Mouse (Mus musculus): ENCODE results near the gene Atp2a1.

The Atp2a1 gene

GRCm38 (mm10) chr7:126399548-126399947 is 63.4 kb downstream of the Atp2a1 start:
- peak; percentile 98 for DNase-seq

GRCm38 (mm10) chr7:126397822-126398221 is 65.1 kb downstream of the Atp2a1 start:
- no peak for DNase-seq

DNA sequence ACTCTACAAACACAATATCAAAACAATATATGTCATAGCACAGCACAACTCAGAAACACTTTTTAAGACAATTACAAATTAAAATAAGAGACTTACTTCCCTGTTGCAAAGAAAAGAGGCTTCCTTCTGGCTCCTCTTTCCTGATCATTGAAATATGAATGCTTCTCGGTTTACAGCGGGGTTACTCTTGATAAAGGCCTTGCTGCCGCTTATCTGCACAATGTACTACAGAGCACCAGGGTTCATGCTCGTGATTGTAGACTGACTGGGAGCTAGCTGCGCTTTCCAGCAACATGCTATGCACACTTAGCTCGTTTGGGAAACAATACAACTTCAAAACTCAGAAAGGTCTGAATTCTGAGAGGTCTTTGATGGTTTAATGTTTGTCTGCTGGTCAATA is 65.7 kb downstream of the Atp2a1 start:
- no peak for DNase-seq

DNA sequence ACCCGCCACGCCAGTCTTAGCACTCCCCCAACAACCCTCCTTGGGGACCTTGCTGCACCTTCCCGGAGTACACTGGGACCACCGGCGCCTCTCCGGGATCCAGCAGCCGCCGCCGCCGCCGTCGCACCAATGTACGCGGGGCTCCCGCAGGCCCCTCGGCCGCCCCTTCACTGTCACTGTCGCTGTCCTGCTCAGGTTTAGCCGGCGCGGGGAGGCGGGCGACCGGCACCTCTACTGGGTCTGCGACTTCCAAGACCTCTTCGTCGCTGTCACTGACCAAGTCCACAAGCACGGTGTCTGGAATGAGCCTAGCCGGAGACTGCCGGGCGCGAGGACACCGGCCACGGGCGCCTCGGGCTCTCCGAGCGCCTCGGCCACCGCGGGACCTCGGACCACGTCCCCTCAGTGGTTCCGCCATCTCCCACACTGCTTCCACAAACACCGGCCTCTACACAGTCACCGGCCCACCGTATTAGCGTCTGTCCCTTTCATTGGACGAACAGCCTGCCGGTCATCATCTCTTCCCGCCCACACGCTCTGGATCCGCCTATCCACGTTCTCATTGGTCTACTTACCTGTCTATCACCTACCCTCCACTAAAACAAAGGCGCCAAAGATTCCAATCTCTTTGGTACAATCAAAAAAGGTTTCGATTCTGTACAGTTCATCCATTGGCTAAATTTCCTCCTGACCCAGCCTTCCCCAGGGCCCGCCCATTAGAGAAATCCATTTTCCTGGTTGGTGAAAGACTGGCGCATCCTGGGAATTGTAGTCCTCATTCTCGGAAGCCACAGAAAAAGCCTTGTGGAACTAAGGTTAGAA is 66.4 kb downstream of the Atp2a1 start, which contains the start of gene Nfatc2ip:
Gene Nfatc2ip, minus strand, starts transcription at position 440 of the 822 bp plus-strand sequence.
- peak; percentile 90 for DNase-seq
